Mouse (Mus musculus): ENCODE data around the gene Unk. TPM values are rescaled to one million over a fixed set of nuclear protein-coding genes. Genes with fewer than 3 reads are reported as not detected.

The Unk gene
- polyA plus RNA-seq, 1 experiment from 2014 or later, result 15.0 TPM

- ATAC-seq (no peak), DNase-seq (ENCODE audit: low spot score) (no peak)
- Histone ChIP-seq H3K4me3 (ENCODE audit: low read depth, low read length) (no peak overlapping the region), H3K27me3 (replicated peaks; ENCODE audit: insufficient read depth, low read length) (no peaks in the 10 kb centered on the region), H3K4me1 (ENCODE audit: insufficient read depth, low read depth, low read length) (peaks cover 9% of the 10 kb centered on the region; the same call in 1 of the 2 replicates), H3K9ac (replicated peaks; ENCODE audit: low read depth) (no peak overlapping the region), H3K4me2 (replicated peaks; ENCODE audit: low read depth, low read length) (no peak overlapping the region), H3K9me3 (ENCODE audit: low read length) (no peaks in the 10 kb centered on the region), H3K27ac (ENCODE audit: low read length) (no peak overlapping the region), H3K36me3 (ENCODE audit: insufficient read depth, low read length) (0 out of 2 replicates have a peak, but pooled peaks cover 9% of the 10 kb centered on the region)
- TF ChIP-seq CTCF (IDR thresholded peaks at IDR 0.05) (no peak), EP300 (IDR thresholded peaks at IDR 0.05) (no peak)
- 86% methylated on average over 11 of the region's 11 CpGs for WGBS
Observed at GRCm38 (mm10) chr11:116008411-116008810, 21.7 kb upstream of the Unk start.

- Histone ChIP-seq H3K4me1 (ENCODE audit: insufficient read depth, low read depth, low read length) (peaks cover 9% of the 10 kb centered on the region; the same call in 1 of the 2 replicates), H3K9ac (replicated peaks; ENCODE audit: low read depth) (no peak overlapping the region), H3K27me3 (replicated peaks; ENCODE audit: insufficient read depth, low read length) (no peaks in the 10 kb centered on the region), H3K4me3 (ENCODE audit: low read depth, low read length) (no peak overlapping the region), H3K27ac (ENCODE audit: low read length) (no peak overlapping the region), H3K9me3 (ENCODE audit: low read length) (no peaks in the 10 kb centered on the region), H3K4me2 (replicated peaks; ENCODE audit: low read depth, low read length) (no peak overlapping the region), H3K36me3 (ENCODE audit: insufficient read depth, low read length) (0 out of 2 replicates have a peak, but pooled peaks cover 9% of the 10 kb centered on the region)
- TF ChIP-seq EP300 (IDR thresholded peaks at IDR 0.05) (no peak), CTCF (IDR thresholded peaks at IDR 0.05) (no peak)
- ATAC-seq, result no peak
- WGBS, result 90% methylated on average over 13 of the region's 13 CpGs
- no peak for DNase-seq (ENCODE audit: low spot score)
Observed at GRCm38 (mm10) chr11:116008832-116009375, 21.2 kb upstream of the Unk start.

GRCm38 (mm10) chr11:116009661-116010060 lies 20.5 kb upstream of the Unk start:
- Histone ChIP-seq H3K27me3 (replicated peaks; ENCODE audit: insufficient read depth, low read length) (no peaks in the 10 kb centered on the region), H3K36me3 (ENCODE audit: insufficient read depth, low read length) (0 out of 2 replicates have a peak, but pooled peaks cover 9% of the 10 kb centered on the region), H3K27ac (ENCODE audit: low read length) (no peak overlapping the region), H3K4me2 (replicated peaks; ENCODE audit: low read depth, low read length) (no peak overlapping the region), H3K4me3 (ENCODE audit: low read depth, low read length) (no peak overlapping the region), H3K9ac (replicated peaks; ENCODE audit: low read depth) (no peak overlapping the region), H3K4me1 (ENCODE audit: insufficient read depth, low read depth, low read length) (peaks cover 9% of the 10 kb centered on the region; the same call in 1 of the 2 replicates), H3K9me3 (ENCODE audit: low read length) (no peaks in the 10 kb centered on the region)
- WGBS, result 94% methylated on average over 11 of the region's 11 CpGs
- TF ChIP-seq CTCF (IDR thresholded peaks at IDR 0.05) (no peak), EP300 (IDR thresholded peaks at IDR 0.05) (no peak)
- no peak for DNase-seq (ENCODE audit: low spot score)
- ATAC-seq, result no peak

GRCm38 (mm10) chr11:116010146-116010545 lies 20.0 kb upstream of the Unk start:
- WGBS, result 88% methylated on average over 8 of the region's 8 CpGs
- Histone ChIP-seq H3K9me3 (ENCODE audit: low read length) (no peaks in the 10 kb centered on the region), H3K4me2 (replicated peaks; ENCODE audit: low read depth, low read length) (no peak overlapping the region), H3K27me3 (replicated peaks; ENCODE audit: insufficient read depth, low read length) (no peaks in the 10 kb centered on the region), H3K36me3 (ENCODE audit: insufficient read depth, low read length) (0 out of 2 replicates have a peak, but pooled peaks cover 9% of the 10 kb centered on the region), H3K4me1 (ENCODE audit: insufficient read depth, low read depth, low read length) (peaks cover 9% of the 10 kb centered on the region; the same call in 1 of the 2 replicates), H3K9ac (replicated peaks; ENCODE audit: low read depth) (no peak overlapping the region), H3K27ac (ENCODE audit: low read length) (no peak overlapping the region), H3K4me3 (ENCODE audit: low read depth, low read length) (no peak overlapping the region)
- TF ChIP-seq EP300 (IDR thresholded peaks at IDR 0.05), result no peak
- no peak for ATAC-seq
- DNase-seq (ENCODE audit: low spot score), result no peak

- 81% methylated on average over 5 of the region's 5 CpGs for WGBS
- Histone ChIP-seq H3K27ac (ENCODE audit: low read length) (no peak overlapping the region), H3K9ac (replicated peaks; ENCODE audit: low read depth) (no peak overlapping the region), H3K4me3 (ENCODE audit: low read depth, low read length) (no peak overlapping the region), H3K4me2 (replicated peaks; ENCODE audit: low read depth, low read length) (no peak overlapping the region), H3K36me3 (ENCODE audit: insufficient read depth, low read length) (0 out of 2 replicates have a peak, but pooled peaks cover 9% of the 10 kb centered on the region), H3K9me3 (ENCODE audit: low read length) (no peaks in the 10 kb centered on the region), H3K4me1 (ENCODE audit: insufficient read depth, low read depth, low read length) (0 out of 2 replicates have a peak, but pooled peaks cover 2% of the 10 kb centered on the region), H3K27me3 (replicated peaks; ENCODE audit: insufficient read depth, low read length) (no peaks in the 10 kb centered on the region)
- no peak for DNase-seq (ENCODE audit: low spot score)
- no peak for ATAC-seq
- TF ChIP-seq EP300 (IDR thresholded peaks at IDR 0.05) (no peak), CTCF (IDR thresholded peaks at IDR 0.05) (no peak)
Observed at GRCm38 (mm10) chr11:116010948-116011347, 19.2 kb upstream of the Unk start.

GRCm38 (mm10) chr11:116011529-116012261 lies 18.4 kb upstream of the Unk start:
- TF ChIP-seq CTCF (IDR thresholded peaks at IDR 0.05) (no peak), EP300 (IDR thresholded peaks at IDR 0.05) (no peak)
- H3K4me2 ChIP-seq (replicated peaks; ENCODE audit: low read depth, low read length), result peak overlapping the region; percentile 93
- DNase-seq (ENCODE audit: low spot score) (peak; percentile 16), ATAC-seq (no peak)
- peak overlapping the region; percentile 61 for H3K4me3 ChIP-seq (ENCODE audit: low read depth, low read length)
- H3K36me3 ChIP-seq (ENCODE audit: insufficient read depth, low read length), result 0 out of 2 replicates have a peak, but pooled peaks cover 9% of the 10 kb centered on the region
- no peaks in the 10 kb centered on the region for H3K27me3 ChIP-seq (replicated peaks; ENCODE audit: insufficient read depth, low read length)
- WGBS, result 22% methylated on average over 13 of the region's 14 CpGs
- 0 out of 2 replicates have a peak, but pooled peaks cover 2% of the 10 kb centered on the region for H3K4me1 ChIP-seq (ENCODE audit: insufficient read depth, low read depth, low read length)
- H3K9ac ChIP-seq (replicated peaks; ENCODE audit: low read depth), result peak overlapping the region; percentile 78
- H3K9me3 ChIP-seq (ENCODE audit: low read length), result no peaks in the 10 kb centered on the region
- H3K27ac ChIP-seq (ENCODE audit: low read length), result peak overlapping the region; percentile 88

Data from lung, postnatal 0 days (tissue).